Comparison of ENCODE assay signal across 11 mouse cellular contexts in genomic region chr8:47750096-47750495, GRCm38 (mm10). TPM values are rescaled to one million over a fixed set of nuclear protein-coding genes. Genes with fewer than 3 reads are reported as not detected.
DNase-seq lines count a peak whose midpoint lies in the region; ATAC-seq and TF ChIP-seq lines count a peak whose summit lies in the region.
"Had no signal": no experiment of that assay in that cellular context is flagged by ENCODE, and none has a peak within 500 bp of the region (broad histone marks: within the 10 kb centered on the region; RNA-seq: fewer than 3 reads in every experiment).

No protein-coding gene starts in this region.

- WGBS in forebrain, embryonic 14.5 days: 59% methylated on average over 14 of the region's 14 CpGs
- 58% methylated on average over 14 of the region's 14 CpGs for WGBS in forebrain, embryonic 13.5 days
- 54% methylated on average over 14 of the region's 14 CpGs for WGBS in liver, adult 2 months

- H3K9ac ChIP-seq in forebrain, embryonic 14.5 days (ENCODE audit: low read length): no peak overlapping the region
- no peak overlapping the region for H3K9ac ChIP-seq in forebrain, embryonic 13.5 days
- H3K9ac ChIP-seq in liver, adult 2 months (ENCODE audit: low read depth, low read length): no peak overlapping the region

- no peak for TF ChIP-seq POLR2A in liver, adult 2 months (IDR thresholded peaks at IDR 0.05; ENCODE audit: extremely low read depth, insufficient read depth, low read length)
- no peak for TF ChIP-seq POLR2A in brain, embryonic 14.5 days (IDR thresholded peaks at IDR 0.05; ENCODE audit: borderline replicate concordance, extremely low read depth, insufficient read depth, insufficient read length, poor library complexity, severe bottlenecking)

- no peak overlapping the region for H3K4me3 ChIP-seq in forebrain, embryonic 14.5 days (ENCODE audit: low read depth, low read length)
- no peak overlapping the region for H3K4me3 ChIP-seq in forebrain, embryonic 13.5 days
- no peak overlapping the region for H3K4me3 ChIP-seq in liver, adult 2 months (ENCODE audit: insufficient read depth, low read depth, low read length)
- H3K4me3 ChIP-seq: megakaryocyte, embryonic 14.5 days had no signal

- ATAC-seq in forebrain, embryonic 14.5 days: no peak
- no peak for ATAC-seq in forebrain, embryonic 13.5 days
- ATAC-seq: hindbrain, embryonic 16.5 days had no signal

- intact Hi-C loops in left cerebral cortex, postnatal 10 days (cut with DNase I): no loop called here

- no peaks in the 10 kb centered on the region for H3K79me2 ChIP-seq in liver, adult 2 months (ENCODE audit: control insufficient read depth, insufficient read depth, low read length)

- peak; percentile 27 for DNase-seq in forebrain, embryonic 14.5 days (ENCODE audit: low spot score)
- DNase-seq in liver, adult 2 months (ENCODE audit: extremely low read depth, low read depth, low spot score): no peak
- no peak for DNase-seq in liver
- DNase-seq in brain, embryonic 14.5 days (ENCODE audit: low read depth): peak; percentile 10
- DNase-seq in lung, postnatal 10 days: peak; percentile 36
- DNase-seq in left cerebral cortex, postnatal 10 days (ENCODE audit: extremely low spot score in 1 of 2, low spot score in 2 of 2): no peak
- no peak for DNase-seq in thymus, postnatal 4 days
- DNase-seq: thymus, postnatal 36 days had no signal

- TF ChIP-seq CTCF in liver, adult 2 months (IDR thresholded peaks at IDR 0.05; ENCODE audit: low read depth, low read length): peak; percentile 36; the same call in 1 of the 2 replicates
- peak; percentile 30; the same call in 1 of the 2 replicates for TF ChIP-seq CTCF in brain, embryonic 14.5 days (IDR thresholded peaks at IDR 0.05; ENCODE audit: borderline replicate concordance, extremely low read depth, insufficient read depth, insufficient read length)

- no peak overlapping the region for H3K27ac ChIP-seq in forebrain, embryonic 14.5 days (ENCODE audit: low read depth, low read length)
- H3K27ac ChIP-seq in forebrain, embryonic 13.5 days: no peak overlapping the region
- no peak overlapping the region for H3K27ac ChIP-seq in liver, adult 2 months (replicated peaks; ENCODE audit: insufficient read depth, low read depth, low read length)

- no peaks in the 10 kb centered on the region for H3K36me3 ChIP-seq in forebrain, embryonic 14.5 days (ENCODE audit: control insufficient read depth, insufficient read depth, low read length)
- no peaks in the 10 kb centered on the region for H3K36me3 ChIP-seq in forebrain, embryonic 13.5 days (ENCODE audit: poor library complexity, severe bottlenecking)
- H3K36me3 ChIP-seq in liver, adult 2 months (ENCODE audit: control insufficient read depth, insufficient read depth, low read length): no peaks in the 10 kb centered on the region

- H3K9me3 ChIP-seq in forebrain, embryonic 14.5 days (replicated peaks; ENCODE audit: control insufficient read depth, low read length): no peaks in the 10 kb centered on the region
- no peaks in the 10 kb centered on the region for H3K9me3 ChIP-seq in forebrain, embryonic 13.5 days (replicated peaks)

- no peaks in the 10 kb centered on the region for H3K4me1 ChIP-seq in forebrain, embryonic 14.5 days (ENCODE audit: control insufficient read depth, insufficient read depth, low read length)
- H3K4me1 ChIP-seq in forebrain, embryonic 13.5 days: no peaks in the 10 kb centered on the region
- H3K4me1 ChIP-seq in liver, adult 2 months (ENCODE audit: control insufficient read depth, insufficient read depth, low read length): no peaks in the 10 kb centered on the region

- H3K27me3 ChIP-seq in forebrain, embryonic 14.5 days (replicated peaks; ENCODE audit: control insufficient read depth, insufficient read depth, low read length): no peaks in the 10 kb centered on the region
- no peaks in the 10 kb centered on the region for H3K27me3 ChIP-seq in forebrain, embryonic 13.5 days
- no peaks in the 10 kb centered on the region for H3K27me3 ChIP-seq in liver, adult 2 months (ENCODE audit: control insufficient read depth, insufficient read depth, low read length)
- H3K27me3 ChIP-seq: megakaryocyte, embryonic 14.5 days had no signal

- no peak overlapping the region for H3K4me2 ChIP-seq in forebrain, embryonic 14.5 days (ENCODE audit: low read length)
- no peak overlapping the region for H3K4me2 ChIP-seq in forebrain, embryonic 13.5 days

RNA-seq across cellular contexts. Expression of gene Cdkn2aip, which starts 36.4 kb away (rescaled TPM):
- 45.4 and 49.3 TPM in 2 replicates for polyA plus RNA-seq in forebrain, embryonic 14.5 days (2014; fragmentation: Nextera tagmentation; extraction: Ambion mirVana)
- 47.3 and 47.9 TPM in 2 replicates for polyA plus RNA-seq in forebrain, embryonic 13.5 days (2015; fragmentation: Nextera tagmentation; extraction: Ambion mirVana)
- total RNA-seq in liver, adult 2 months (2014; rRNA removed): 12.1 and 15.0 TPM in 2 replicates
- 7.3 and 8.3 TPM in 2 replicates for polyA plus RNA-seq in liver, adult 2 months (2012; rRNA removed)
- polyA plus RNA-seq in brain, embryonic 14.5 days (2012; rRNA removed): 19.9 and 24.3 TPM in 2 replicates
- 10 to 100 TPM; 12.6 to 13.1 TPM for total RNA-seq in left cerebral cortex, postnatal 10 days (2021)

Comparison
In these comparisons a context has a peak if more than half of its experiments do, and no peak if none do; other contexts are left out.
1. DNase-seq: peak in forebrain, embryonic 14.5 days (single experiment), brain, embryonic 14.5 days (single experiment) and lung, postnatal 10 days (single experiment); none in liver, adult 2 months (single experiment), liver (single experiment), left cerebral cortex, postnatal 10 days (0 of 2) and thymus, postnatal 4 days (single experiment).